Mouse (Mus musculus): ENCODE measurements around the gene Galm. TPM values are rescaled to one million over a fixed set of nuclear protein-coding genes. Genes with fewer than 3 reads are reported as not detected.
A peak's percentile ranks its signal among the peaks of the same experiment; 100 is the strongest.

Gene Galm
- total RNA-seq, 2 experiments from 2014 or later: 1.3 to 2.7 TPM

GRCm38 (mm10) chr17:80128476-80128990 is 1.3 kb downstream of the Galm start:
- DNase-seq: no peak

GRCm38 (mm10) chr17:80129387-80129786 is 2.1 kb downstream of the Galm start:
- no peak for DNase-seq

- DNase-seq: no peak
These were observed 3.6 kb downstream of the Galm start for GRCm38 (mm10) chr17:80130718-80131430.

GRCm38 (mm10) chr17:80131431-80131766 is 4.1 kb downstream of the Galm start:
- DNase-seq: no peak

- DNase-seq: no peak
These were observed 4.6 kb downstream of the Galm start for GRCm38 (mm10) chr17:80131838-80132237.

GRCm38 (mm10) chr17:80132502-80132901 is 5.2 kb downstream of the Galm start:
- no peak for DNase-seq

GRCm38 (mm10) chr17:80138434-80139162 is 11.3 kb downstream of the Galm start:
- DNase-seq: peak; percentile 16

GRCm38 (mm10) chr17:80139753-80140444 is 12.6 kb downstream of the Galm start:
- no peak for DNase-seq

GRCm38 (mm10) chr17:80143478-80144232 is 16.4 kb downstream of the Galm start:
- DNase-seq: no peak

GRCm38 (mm10) chr17:80145210-80145609 is 17.9 kb downstream of the Galm start:
- no peak for DNase-seq

- DNase-seq: no peak
These were observed 18.5 kb downstream of the Galm start for GRCm38 (mm10) chr17:80145771-80146170.

GRCm38 (mm10) chr17:80148053-80148994 is 21.1 kb downstream of the Galm start:
- peak; percentile 50 for DNase-seq

GRCm38 (mm10) chr17:80148995-80149388 is 21.7 kb downstream of the Galm start:
- DNase-seq: no peak

- no peak for DNase-seq
These were observed 24.1 kb downstream of the Galm start for GRCm38 (mm10) chr17:80151353-80151752.

- DNase-seq: no peak
These were observed 25.7 kb downstream of the Galm start for GRCm38 (mm10) chr17:80152767-80153630.

- no peak for DNase-seq
These were observed 26.4 kb downstream of the Galm start for GRCm38 (mm10) chr17:80153631-80154030.

GRCm38 (mm10) chr17:80156905-80157304 is 29.6 kb downstream of the Galm start:
- DNase-seq: no peak

GRCm38 (mm10) chr17:80157489-80157888 is 30.2 kb downstream of the Galm start:
- no peak for DNase-seq

- DNase-seq: peak; percentile 81
These were observed 33.2 kb downstream of the Galm start for GRCm38 (mm10) chr17:80160454-80160853.

GRCm38 (mm10) chr17:80163991-80164390 is 36.7 kb downstream of the Galm start:
- DNase-seq: no peak
